Mouse (Mus musculus) right cerebral cortex, postnatal 25 days (tissue): ENCODE results near the gene Itpa.
"Not testable (repeated sequence)": the region's sequence is repeated elsewhere in the genome, so short reads cannot be mapped to it uniquely, and the experiment has no call there.

Experiments used
- DNase-seq: peaks from one replicate; pipeline ENCODE4 v3.0.0; 2022

Itpa gene

DNA sequence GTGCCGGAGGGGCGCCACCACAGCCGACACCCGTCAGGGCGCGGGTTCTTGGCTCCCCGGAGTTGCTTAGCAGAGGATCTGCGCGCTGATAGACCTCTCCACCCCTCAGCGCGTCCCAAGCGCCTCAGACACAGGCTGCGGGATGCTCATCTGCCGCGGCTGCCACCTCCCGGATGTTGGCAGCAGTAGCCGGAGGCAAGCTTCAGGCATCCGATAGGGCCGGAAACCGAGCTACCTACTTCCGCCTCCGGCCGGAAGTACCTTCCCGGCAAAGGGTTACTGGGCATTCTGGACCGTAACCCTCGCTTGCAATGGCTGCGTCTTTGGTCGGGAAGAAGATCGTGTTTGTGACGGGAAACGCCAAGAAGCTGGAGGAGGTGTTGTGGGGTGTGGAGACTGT, at the start of gene Itpa:
Gene Itpa, plus strand, starts transcription at position 52 of the 400 bp plus-strand sequence.
- DNase-seq: peak; percentile 91

DNA sequence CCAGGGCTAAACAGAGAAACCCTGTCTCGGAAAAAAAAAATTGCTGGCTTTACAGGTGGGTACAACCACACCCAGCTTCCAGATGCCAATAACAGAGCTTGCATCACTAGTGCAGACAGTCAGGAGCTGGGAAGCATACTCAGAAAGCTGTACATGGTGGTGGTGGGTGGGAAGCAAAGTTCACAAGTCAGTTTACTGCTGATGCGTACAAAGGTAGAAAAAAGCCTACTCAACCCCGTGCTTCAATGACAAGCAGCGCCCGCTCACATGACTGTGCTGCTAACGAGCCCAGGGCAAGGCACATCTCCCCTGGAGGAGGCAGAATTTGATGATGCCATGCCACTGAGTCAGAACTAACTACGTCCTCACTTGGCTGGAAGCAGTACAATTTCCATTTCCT, 48.4 kb upstream of the Itpa start:
- no peak for DNase-seq

DNA sequence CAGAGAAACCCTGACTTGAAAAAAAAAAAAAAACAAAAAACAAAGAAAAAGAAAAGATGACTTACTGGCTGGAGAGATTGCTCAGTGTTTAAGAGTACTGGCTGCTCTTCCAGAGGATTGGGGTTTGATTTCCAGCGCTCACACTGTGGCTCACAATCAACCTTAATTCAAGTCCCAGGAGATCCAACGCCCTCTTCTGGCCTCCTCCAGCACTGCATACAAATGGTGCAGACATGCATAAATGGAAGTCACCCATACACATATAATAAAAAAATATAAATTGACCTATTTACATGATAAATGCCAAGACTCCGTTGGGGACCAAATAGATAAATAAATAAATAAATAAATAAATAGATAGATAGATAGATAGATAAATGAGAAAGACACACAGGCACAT, 39.0 kb upstream of the Itpa start:
- no peak for DNase-seq

DNA sequence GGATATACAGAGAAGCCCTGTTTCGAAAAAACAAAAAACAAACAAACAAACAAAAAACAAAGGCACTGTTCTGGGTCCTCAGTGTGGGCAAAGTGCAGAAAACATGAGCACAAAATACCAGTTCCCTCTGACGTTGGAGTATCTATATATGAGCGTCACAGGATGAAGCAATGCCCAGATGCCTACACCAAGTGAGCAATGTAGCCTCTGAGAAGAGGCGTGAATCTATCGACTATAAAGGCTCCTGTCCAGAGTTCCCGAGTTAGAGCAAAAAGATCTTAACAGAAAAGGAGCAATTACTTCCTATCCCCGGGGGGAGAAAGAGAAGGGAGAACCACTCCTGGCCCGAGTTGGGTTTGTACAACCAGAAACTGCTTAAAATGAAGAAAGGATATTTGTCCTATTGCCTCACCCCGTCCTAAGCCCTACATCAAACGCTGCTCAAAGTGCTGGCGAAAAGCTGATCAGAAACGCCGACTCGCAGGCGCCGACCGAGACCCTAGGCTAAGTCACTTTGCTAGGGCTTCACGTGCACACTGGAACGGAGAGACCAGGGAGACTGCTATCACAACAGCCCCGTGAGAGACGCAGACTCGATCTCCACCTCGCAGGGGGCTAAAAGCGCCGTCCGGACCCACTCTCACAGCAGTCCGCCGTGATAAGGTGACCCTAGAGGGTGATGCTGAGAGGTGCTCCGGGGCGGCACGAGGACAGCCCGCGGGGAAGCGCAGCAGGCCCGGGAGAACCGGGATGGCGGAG, 38.2 kb upstream of the Itpa start:
- no peak for DNase-seq

DNA sequence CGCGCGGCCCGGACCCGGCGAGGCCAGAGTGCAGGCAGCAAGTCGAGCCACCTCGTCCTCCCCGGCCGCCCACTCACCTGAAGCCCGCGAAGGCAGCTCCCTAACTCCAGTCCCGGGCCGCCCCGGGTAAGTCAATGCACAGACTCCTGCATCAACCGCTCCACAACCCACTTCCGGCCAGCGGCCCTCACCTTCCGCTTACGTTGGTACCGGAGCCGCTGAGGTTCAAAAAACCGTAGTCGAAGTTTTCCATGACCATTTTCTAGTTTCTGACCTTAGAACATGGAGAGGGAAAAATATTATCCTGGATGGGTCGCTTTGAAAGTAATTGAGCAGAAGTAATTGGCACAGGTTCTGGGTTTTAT, 37.6 kb upstream of the Itpa start, which contains the start of the genes Fastkd5 and Ubox5:
Gene Fastkd5, minus strand, starts transcription at position 189 of the 365 bp plus-strand sequence.
Gene Ubox5, minus strand, starts transcription at position 200 of the 365 bp plus-strand sequence.
- peak; percentile 87 for DNase-seq

DNA sequence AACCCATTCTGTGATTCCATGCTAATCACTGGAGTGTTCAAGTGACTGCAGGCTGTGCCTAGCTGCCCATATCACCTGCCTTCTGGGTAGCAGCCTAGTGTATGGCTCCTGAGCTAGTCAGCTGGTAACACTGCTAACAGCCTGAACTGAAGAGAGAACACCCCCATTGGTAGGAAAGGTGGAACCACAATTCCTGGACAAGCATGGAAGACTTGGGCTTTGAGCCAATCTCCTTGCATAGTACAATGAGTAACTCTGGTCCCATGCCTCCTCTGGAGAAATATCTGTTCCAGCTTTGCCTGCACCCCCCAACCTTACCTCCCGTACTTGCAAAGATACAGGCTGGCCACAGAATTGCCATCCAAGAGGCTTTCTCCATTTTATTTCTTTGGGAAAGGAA, 35.0 kb upstream of the Itpa start:
- DNase-seq: no peak

DNA sequence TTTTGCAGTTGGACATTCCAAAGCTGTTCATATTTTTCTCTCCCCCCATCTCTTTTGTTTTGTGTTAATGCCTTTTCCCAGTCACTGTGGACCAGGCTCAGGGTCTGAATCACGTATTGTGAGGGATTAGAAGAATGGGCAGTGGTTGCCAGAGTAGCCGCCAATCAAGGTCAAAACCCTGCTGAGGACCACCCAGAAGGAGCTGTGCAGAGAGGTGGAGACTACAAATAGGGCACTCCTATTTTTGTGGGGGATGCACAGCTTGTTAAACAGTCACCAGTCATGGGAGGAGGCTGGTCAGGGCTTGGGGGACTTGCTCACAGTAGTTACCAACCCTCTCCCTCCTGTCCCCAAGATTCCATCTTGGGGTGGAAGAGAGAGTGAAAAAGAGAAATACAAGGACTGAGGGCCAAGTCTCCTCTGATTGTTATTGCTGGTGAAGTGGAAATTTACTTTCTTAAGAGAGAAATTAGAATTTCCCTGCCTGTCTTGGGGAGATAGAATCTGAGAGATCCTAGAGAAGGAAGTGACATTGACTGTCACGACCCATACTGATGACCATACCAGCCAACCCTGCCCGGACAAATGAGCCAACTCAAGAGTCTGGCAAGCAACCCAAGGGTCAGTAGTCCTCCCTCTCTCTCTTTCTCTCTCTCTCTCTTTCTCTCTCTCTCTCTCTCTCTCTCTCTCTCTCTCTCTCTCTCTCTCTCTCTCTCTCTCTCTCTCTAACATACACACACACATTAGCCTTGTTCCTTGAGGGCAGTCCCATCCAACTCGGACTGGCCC, 34.3 kb upstream of the Itpa start:
- no peak for DNase-seq

DNA sequence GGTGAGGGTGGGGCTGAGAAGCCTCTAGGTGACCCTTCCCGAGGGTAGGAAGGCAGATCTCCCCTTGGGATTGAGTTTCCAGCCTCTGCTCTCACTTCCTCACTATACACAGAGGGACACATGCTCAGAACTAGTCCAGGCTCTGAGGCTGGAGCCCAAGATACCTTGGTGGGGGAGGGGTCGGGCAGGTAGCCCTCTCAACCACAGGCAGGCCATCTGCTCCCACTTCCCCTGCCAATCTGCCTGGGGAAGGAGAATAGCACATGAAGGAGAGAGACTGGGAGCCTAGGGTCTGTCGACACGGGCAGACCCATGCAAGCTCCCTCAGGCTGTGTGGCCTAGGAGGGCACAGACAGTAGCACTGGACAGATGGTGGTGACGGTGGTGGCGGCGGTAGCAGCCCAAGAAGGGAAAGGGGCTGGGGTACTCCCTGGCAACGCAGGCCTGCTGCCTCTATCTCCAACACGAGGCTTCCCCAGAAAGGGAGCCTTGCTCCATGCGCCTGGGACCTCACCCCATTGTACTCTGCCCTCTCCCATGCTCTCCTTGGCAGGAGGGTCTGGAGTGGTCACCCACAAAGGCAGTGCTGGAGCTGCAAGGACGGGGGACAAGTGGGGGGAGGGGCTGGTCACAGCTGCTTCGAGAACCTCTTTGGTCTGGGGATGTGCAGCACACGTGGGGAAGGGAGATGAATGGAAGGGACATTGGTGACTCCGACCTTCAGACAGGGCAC, 33.2 kb upstream of the Itpa start:
- no peak for DNase-seq

DNA sequence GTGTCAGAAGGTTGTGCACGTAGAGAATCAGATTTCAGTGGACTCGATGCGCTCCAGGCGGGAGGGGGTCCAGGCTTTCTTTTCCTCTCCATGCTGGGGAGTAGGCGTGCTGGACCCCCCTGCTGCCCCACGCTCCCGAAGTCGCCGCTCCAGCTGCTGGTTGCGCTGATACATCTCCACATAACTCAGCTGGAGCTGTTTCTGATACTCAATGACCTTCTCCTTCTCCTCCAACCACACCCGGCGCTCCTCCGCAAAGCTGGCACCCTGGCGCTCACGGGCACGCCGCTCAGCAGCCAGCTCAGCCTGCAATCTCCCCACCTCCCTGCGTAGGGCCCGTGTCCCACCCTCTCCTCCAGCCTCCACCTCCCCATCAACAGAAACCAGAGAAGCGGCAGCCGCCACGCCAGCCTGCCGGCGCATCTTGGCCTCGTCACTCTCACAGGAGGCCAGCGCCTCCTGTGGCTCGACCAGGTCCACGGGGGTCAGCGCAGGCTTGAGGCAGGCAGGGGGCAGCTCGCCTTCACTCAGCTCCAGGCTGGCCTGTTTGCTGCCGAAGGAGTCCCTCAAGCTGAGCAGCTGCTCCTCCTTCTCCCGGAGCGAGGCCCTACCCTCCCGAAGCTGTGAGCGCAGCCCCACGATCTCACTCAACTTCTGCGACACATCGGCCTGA, 32.5 kb upstream of the Itpa start:
- no peak for DNase-seq

DNA sequence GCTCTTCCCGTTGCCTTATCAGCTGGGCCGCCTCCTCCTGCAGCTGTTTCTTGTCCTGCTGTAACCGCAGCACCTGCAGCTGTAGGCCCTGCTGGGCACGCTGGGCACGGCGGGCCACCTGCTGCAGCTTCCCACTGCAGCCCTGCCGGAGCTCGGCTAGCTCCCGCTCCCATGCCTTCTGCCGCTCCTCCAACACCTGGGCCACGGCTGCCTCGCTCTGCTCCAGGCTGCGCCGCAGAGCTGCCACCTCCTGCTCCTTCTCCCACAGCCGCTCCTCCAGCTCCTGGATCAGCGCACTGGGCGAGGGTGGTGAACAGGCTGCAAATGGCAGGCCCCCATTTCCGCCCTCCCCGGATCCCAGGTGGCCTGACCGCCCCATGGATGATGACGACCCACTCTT, 31.6 kb upstream of the Itpa start:
- DNase-seq: peak; percentile 52

DNA sequence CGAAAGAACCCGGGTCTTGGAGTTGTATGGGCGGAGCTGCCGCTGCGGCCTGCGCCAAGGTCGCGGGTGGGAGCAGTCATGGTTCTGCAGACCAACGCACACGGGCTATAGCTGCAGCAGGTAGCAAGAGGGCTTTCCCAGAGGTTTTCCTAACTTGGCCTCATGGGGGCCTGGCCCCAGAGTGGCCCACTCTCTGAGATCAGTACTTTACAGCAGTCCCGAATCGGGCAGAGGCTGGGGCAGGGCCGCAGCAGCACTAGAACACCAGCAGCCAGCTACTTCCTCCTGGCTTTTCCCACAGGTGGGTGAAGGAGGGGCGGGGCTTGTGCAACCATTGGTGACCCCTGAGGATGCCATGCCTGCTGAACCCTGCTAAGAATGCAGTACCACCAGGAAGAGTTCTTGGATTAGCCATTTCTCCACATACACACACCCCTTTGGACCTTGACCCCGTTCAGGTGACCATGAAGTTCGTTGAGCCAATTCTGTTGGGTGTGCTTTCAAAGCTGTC, 29.3 kb upstream of the Itpa start:
- DNase-seq: no peak

DNA sequence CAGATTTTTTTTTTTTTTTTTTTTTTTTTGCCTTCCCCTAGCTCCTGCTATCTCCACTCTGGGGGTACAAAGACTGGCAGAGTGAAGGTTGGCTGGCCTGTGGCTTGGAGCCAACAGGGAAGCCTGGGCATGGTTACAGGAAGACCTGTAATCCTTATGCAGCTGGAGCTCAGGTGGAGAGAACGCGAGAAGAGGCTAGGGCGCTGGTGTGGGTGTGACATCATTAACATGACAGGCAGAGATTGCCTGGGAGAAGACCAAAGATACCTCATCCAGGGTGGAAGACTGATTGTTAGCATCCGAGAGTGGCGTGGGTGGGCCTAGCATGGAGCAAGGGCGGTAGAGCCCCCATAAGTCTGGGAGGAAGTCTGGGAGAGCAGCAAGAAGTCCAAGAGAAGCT, 28.1 kb upstream of the Itpa start:
- no peak for DNase-seq

DNA sequence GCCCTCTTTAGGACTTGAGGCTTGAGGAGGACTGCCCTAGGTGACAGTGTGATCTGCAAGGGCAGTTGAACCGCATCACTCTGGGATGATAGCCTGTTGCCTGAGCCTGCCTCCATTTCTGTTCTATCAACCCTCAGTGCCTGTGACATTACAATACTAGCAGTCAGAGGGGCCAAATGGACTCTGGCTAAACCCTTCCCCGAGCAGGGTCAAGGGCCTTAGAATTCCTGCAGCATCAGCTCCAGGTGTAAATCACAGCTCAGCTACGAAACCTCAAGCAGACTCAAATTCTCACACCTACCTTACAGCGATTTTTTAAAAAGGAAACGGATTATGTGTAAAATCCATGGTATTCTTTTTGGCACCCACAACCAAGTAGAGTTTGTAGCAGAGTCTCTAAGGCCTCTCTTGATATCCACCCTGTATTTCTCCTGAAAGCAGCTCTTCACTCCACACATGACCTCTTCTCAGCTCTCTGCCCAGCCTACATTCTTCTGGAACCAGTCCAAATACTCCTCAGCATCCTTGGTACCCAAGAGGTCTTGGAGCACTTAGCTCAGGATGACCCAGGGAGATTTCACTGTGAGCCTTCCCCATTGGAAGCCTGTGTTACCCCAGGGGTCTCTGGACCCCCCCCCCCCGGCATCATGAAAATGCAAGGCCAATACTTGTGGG, 25.9 kb upstream of the Itpa start:
- no peak for DNase-seq

DNA sequence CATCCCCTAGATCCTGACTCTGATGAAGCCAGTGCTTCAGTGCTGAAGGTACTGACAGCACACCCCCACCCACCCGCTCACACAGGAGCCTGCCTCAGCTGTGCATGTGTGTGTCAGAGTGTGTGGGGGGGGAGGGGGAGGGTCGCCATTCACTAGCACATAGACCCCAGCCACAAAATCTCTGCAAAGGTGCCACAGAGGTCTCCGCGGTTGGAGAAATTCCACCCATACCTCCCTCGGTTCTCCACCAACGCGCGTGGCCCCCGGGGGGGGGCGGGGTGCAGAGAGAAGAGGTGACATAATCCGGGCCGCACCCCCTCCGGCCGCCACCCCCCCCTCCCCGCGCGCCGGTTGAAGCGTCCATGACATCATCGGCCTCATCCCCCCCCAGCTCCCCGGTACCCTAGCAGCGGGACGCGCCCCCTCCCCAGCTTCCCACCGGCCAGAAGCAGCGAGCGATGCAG, 25.2 kb upstream of the Itpa start:
- DNase-seq: no peak

DNA sequence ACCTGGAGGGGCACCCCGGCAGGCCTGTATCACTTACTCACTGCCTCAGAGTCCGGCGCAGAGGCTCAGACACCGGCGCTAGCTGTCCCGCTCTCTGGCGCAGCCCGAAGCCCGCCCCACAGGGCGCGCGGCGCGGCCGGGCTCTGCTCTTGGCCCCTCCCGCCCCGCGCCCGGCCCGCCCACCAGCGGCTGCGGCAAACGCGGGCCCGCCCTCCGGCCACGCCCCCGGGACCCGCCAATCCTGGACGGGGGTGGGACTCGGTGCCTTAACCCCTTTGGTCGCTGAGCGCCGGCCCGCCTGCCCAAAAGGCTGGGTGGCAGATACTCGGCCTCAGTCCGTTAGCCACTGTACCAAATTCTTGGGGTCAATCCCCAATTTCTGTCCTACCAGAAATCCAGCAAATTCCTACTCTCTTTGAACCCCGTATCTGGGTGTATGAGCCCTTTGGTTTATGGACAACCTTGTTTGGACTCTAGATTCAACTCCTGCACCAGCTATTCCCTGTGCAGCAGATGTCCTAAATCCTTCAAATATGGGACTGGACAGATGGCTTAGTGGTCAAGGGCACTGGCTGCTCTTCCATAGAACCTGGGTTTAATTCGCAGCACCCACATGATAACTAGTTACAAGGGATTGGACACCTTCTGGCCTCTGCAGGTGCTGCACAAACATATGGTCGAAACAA, 24.6 kb upstream of the Itpa start, which contains the start of gene Lzts3:
Gene Lzts3, minus strand, starts transcription at position 120 of the 686 bp plus-strand sequence.
- DNase-seq: peak; percentile 95

DNA sequence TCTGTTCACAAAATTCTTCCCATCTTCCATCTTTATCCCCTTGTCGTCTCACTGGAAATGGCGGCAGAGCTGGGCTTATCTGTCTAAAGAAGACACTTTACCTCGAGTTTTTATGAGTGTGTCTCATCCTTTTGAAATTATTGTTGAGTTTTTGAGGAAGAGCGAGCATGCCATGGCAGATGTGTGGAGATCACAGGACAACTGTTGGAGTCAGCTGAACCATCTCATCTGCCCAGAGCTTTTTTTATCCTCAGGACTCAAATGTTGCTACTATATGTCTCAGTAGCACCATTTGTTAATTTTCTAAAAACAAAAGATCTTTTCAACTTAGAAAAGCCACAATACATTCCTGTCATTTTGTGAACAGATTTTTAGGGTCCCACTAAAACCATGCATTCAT, 22.2 kb upstream of the Itpa start:
- DNase-seq: no peak

DNA sequence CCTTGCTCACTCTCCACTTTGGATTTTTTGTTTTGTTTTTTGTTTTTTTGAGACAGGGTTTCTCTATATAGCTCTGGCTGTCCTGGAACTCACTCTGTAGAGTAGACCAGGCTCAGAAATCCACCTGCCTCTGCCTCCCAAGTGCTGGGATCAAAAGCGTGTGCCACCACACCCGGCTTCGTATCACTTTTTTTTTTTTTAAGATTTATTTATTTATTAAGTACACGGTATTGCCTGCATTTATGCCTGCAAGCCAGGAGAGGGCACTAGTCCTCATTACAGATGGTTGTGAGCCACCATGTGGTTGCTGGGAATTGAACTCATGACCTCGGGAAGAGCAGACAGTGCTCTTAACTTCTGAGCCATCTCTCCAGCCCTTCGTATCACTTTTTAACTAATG, 18.4 kb upstream of the Itpa start:
- DNase-seq: not testable (repeated sequence)

DNA sequence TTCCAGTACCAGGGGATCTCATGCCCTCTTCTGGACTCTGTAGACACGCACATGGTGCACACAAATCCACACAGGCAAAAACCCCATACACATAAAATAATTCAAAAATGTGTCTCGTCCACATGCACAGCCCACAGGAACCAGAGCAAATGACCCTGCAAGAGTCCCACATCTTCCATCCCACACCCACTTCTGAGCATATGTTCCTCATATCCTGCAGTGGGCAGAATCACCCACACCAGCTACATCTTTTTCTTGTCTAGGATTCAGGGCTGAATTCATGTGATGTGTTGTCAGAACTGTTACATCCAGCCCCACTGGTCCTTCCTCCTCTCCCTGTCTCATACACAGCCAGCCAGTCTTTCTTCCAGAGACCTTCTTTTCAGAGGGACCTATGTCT, 14.1 kb upstream of the Itpa start:
- no peak for DNase-seq

DNA sequence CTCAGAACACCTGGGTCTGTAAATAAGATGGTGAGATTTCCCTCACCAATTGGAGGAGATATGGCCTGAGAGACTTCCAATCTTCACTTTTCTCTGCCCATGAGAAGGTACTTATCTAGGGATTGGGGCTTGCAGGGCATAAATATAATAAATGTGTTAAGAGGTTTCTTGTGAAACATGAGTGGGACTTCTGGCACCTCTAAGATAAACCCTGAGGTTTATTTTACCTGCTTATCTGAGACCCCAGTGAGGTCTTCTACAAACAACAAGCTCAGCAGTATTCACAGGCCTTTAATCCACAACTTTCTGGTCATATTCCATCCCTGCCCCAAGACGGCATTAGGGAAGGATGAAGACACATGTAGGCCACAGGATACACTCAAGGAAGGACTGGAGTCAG, 13.7 kb upstream of the Itpa start:
- DNase-seq: no peak

DNA sequence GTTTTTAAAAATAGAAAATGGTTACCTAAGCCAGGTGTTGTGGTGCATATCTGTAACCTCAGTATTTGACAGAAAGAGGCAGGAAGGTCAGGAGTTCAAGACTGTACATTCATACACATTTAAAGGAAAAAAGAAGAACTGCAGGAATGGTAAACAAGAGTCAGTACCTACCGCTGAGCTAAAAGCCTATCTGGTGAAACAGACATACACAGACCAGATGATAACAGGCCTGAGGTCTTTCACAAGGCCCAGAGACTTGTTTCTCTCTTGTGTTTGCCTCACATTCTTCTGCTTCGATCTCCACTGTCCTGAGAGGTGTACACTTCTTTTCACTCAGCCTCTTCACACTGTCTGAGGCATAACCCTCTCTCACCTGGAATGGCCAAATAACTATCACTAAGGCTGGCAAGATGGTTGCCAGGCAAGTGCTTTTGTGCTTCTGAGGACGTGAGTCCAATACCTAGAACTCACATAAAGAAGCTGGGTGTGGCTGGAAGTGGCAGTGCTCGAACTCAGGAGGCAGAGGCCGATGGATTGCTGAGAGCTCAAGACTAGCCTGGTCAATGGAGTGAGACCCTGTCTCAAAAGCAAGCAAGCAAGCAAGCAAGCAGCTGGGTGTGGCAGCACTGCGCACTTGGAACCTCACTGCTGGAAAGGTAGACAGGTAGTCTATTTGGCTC, 11.6 kb upstream of the Itpa start:
- DNase-seq: no peak

DNA sequence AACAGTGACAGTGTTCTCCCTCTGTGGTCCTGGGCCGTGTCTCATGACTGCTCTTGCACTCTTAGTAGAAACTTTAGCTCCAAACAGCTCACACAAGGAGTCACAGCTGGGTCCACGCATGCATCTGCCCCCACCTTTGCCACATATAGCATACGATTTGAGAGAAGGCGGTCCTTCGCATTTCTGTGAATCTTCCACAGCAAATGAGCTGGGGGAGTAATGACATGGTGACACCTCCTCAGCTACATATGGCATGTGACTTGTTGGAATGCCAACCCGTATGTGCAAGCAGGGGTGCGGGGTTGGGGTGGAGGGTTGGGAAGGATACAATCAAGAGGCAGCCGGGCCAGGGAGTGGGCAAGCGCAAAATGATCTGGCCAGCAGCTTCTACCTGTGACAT, 10.9 kb upstream of the Itpa start:
- peak; percentile 69 for DNase-seq
